Mouse (Mus musculus) lung, postnatal 14 days (tissue): ENCODE measurements around the gene Atp8b5.

Experiments
- DNase-seq: peaks from one replicate; pipeline ENCODE4 v3.0.0; 2021

The Atp8b5 gene

GRCm38 (mm10) chr4:43266623-43267322 lies at the start of gene Atp8b5:
Gene Atp8b5 (plus strand): TSS chr4:43267159.
- DNase-seq, result peak; percentile 84

DNA sequence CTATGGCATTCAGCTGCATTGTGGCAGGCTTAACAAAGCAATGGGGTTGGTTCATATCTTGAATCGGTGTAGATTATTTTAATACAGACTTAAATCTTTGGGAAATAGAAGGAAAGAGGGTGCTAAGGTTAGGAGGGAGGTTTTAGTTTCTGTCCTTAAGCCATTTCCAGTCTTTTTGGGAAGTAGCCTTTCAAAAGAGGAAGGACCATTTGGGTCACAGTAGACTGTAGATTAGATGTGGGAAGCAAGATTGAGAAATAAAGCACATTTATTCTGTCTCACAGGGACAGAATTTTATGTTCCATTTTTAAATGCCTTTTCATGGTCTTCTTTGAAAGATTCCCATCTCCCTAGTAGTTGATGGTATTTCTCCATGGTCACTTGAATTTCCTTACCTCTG lies 49.0 kb upstream of the Atp8b5 start:
- no peak for DNase-seq

DNA sequence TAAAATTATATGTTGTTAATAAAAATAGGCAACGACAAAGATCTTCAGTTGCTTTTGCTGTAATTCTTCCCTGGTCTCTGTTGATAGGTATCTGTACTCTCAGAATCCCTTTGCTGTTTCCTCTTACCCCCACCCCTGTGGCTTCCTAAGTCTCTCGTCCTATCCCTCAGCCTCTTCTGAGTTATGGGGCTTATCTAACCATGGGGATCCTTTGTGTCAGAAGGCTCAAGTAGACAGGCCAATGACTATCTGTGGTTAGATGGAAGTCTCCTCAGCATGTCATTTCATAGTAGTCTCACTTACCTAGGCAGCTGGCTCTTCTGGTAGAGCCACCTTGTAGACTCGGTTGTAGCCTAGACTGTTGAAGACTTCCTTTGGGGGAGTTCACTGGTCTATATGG lies 35.1 kb upstream of the Atp8b5 start:
- DNase-seq, result no peak

DNA sequence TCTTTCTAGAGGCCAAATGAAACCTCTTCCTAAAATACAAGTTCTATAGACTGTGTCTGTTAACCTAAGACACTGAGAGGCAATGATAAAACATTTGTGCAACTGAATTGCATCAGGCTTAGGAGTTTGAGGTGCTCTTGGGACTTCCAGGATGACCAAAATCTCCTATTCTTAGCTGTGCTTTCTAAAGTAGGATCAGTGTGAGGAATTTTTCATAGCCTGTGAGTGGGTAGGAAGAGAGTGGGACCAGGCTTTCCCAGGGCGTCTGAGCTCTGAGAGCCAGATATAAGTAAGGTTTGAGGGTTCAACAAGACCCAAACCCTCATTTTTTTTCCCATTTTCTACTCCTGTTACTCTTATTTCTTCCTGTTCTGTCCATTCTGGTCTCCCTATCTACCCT lies 34.0 kb upstream of the Atp8b5 start:
- no peak for DNase-seq

DNA sequence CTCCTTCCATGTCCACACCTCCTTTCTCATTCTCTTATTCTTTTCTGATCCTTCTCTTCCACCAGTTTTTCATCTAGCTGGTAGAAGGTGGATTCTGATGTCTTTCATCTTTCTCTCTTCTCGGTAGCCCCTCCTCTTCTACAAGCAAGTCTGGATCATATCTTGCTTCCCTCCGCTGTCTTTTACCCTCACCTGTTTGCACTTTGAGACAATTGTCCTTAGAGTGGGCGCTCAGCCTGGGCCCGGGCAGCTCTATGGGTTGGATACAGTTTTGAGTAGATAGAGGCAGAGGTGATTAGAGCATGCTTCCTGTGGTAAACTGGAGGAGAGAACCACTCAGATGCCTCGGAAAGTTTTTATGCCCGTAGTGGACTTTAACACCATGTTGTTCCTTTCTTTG lies 33.5 kb upstream of the Atp8b5 start:
- DNase-seq, result no peak

DNA sequence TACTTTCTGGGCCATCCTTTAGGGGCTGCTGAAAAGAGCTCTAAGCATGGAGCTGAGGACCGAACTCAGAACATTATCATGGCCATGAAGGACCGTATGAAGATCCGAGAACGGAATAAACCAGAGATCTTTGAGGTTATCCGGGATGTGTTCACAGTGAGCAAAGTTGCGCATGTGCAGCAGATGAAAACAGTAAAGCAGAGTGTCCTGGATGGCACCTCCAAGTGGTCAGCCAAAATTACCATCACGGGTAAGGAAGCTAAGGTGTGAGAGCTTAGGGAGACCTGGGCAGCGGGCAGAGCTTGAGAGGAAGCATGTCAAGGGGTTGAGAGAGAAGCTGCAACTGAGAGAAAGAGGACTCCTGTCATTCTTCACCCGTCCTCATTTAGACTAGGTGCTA lies 30.1 kb upstream of the Atp8b5 start:
- no peak for DNase-seq

DNA sequence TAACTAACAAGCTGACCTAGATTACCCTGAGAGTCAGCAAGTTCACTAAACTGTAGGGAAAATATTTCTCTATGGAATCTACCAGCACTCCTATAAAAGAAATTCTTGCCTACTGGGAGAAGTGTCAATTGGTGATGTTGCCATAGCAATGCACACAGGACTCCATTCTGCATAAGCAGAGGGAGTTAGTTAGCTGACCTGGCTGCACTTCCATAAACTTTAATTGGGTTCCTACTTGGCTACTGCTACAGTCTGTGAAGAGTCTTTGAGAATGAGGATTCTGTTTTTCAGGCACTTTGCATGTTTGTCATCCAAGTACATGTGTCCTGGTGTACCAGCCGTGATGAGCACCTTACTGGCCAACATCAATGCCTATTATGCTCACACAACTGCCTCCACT lies 26.2 kb upstream of the Atp8b5 start:
- no peak for DNase-seq

DNA sequence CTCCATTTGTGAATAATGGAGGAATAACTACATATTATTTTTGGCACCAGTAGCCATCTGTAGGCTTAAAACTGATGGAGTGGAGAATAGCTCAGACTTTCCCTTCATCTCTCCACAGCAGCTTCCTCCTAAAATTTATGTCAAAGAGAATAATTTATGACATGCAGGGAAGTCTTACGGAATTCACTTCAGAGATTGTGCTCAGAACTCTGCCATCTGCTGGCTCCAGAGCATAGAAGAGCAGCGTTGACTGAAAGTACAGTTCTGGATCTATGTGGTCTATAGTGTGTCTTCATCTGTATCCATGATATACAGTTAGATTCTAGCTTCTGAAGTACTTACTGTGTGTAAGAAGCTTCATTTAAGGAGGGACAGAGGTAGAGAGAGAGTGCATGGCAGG lies 22.9 kb upstream of the Atp8b5 start:
- DNase-seq, result no peak

DNA sequence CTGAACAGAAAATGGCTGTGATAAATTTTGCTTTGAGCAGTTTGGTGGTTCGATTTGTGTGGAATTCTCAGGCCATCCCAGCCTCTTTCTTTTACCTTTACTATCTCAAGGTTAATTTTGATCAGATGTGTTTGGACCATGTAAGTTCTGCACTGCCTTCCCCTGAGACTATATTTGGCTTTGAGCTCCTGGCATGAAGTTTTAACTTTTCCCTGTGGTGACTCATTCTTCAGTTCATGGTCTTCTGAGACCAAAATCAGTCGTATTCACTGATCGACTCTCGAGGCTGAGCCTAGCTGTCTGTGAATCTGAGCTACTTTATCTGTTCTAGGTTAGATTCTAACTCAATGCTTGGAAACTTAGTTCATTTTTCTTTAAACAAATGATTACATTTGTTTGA lies 21.2 kb upstream of the Atp8b5 start:
- no peak for DNase-seq

- no peak for DNase-seq
These were observed 18.9 kb upstream of the Atp8b5 start for GRCm38 (mm10) chr4:43248026-43248425.

GRCm38 (mm10) chr4:43248909-43249308 lies 18.1 kb upstream of the Atp8b5 start:
- no peak for DNase-seq

DNA sequence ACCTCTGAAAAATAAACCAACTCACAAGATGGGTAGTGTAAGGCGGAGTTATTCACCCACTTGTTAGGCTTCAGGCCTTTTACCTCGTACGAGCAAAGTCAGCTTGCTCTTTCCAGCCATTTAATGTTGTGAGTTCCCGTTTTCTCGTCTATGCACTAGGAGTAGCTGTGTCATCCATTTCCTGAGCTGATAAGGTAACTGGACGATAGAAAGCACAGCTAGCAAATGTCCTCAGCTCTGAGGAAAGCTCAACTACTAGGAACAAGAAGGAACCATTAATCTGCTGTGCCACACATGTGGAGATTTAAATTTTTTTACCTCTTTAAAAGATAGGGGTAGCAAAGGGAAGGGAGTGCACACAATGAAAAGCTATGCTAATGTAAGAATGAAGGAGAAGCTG lies 15.7 kb upstream of the Atp8b5 start:
- DNase-seq, result no peak

DNA sequence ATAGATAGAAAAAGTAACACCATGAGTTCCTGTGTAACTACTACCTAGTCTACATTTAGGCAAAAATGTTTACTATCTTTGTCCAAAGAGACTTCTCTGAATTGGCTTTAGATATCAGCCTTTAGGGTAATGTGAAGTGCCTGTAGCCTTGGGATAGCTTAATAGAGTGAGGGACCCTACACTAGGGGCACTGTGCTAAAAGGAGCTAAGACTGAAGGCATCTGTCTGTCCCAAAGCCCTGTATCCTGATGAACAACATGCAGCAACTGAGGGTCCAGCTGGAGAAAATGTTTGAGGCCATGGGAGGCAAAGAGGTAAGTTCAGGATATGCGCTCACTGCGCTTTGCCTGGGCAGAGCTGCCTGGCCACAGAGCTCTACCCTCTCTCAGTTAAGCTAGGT lies 9.9 kb upstream of the Atp8b5 start:
- no peak for DNase-seq

- no peak for DNase-seq
These were observed 8.4 kb upstream of the Atp8b5 start for GRCm38 (mm10) chr4:43258556-43258955.

GRCm38 (mm10) chr4:43259435-43259834 lies 7.5 kb upstream of the Atp8b5 start:
- DNase-seq, result no peak

GRCm38 (mm10) chr4:43260096-43260495 lies 6.9 kb upstream of the Atp8b5 start:
- peak; percentile 31 for DNase-seq

GRCm38 (mm10) chr4:43262821-43263220 lies 4.1 kb upstream of the Atp8b5 start:
- no peak for DNase-seq

- no peak for DNase-seq
These were observed 813 bp upstream of the Atp8b5 start for GRCm38 (mm10) chr4:43266146-43266545.

DNA sequence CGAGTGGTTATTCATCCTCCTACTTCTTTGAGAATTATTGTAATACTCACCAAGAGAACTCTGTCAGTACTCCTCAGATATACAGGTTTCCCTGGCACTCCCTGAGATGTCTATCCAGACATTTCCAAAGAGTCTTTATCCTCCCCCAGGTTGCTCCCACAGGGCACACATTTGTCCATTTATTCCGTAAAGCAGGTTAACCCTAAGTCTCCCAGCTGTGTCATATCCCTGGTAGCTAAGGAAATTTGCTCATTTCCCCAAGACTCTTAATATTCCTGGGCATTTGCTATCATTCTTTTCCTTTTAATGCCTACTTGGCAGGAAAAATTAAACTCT lies 332 bp downstream of the Atp8b5 start:
- DNase-seq, result no peak

GRCm38 (mm10) chr4:43285476-43285875 lies 18.5 kb downstream of the Atp8b5 start:
- no peak for DNase-seq

DNA sequence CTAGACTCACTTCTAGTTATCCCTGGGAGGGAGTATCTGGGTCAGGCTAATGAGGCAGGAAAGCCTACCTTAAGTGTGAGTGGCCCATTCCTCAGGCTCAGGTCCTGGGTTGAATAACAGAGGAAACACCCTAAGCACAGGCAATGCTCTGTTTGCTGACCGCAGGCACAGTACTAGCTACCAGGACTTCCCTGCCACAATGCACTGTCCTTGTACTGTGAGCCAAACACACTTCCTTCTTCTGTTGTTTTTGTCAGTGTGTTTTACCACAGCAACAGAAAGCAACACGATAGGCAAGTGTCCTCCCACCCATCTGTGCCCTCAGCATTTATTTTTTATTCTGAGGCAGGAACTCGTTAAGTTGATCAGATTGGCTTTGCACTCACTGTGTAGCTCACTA lies 20.3 kb downstream of the Atp8b5 start:
- DNase-seq, result no peak

DNA sequence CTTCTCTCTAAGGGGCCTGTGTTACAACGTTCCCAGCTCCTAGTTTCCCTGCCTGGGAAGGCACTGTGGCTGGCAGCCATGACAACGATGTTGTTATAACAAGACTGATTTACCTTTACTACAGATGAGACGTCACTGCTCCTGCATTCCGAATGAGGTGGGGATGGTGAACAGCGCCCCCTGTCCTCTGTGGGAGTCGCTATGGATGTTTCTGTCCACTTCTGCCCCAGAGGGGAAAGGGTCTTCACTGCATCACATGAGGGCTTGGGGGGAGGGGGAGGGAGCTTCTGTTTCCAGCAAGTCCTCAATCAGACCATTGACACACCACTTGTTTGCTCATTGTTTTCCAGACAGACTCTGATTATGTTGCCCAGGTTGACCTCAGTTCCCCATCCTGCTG lies 27.0 kb downstream of the Atp8b5 start:
- peak; percentile 5 for DNase-seq

GRCm38 (mm10) chr4:43309696-43310338 lies 42.9 kb downstream of the Atp8b5 start:
- DNase-seq, result no peak

DNA sequence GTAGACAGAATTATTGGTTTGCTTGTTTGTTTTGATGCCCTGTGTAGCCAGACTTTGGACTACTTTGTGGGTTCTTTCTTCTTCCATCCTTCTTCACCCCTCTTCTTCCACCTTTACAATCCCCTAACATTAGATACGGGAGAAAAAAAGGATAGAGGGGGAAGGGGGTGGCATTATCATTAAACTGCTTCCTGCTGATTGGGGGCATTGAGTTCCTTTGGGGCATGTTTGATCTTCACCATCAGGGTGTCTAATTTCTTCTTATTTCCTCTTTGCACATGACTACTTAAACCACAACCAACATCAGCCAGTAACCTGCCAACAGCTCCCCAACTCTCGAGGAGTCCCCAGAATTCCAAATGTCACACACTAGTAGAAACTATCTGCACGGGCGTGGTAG lies 54.6 kb downstream of the Atp8b5 start:
- DNase-seq, result no peak

DNA sequence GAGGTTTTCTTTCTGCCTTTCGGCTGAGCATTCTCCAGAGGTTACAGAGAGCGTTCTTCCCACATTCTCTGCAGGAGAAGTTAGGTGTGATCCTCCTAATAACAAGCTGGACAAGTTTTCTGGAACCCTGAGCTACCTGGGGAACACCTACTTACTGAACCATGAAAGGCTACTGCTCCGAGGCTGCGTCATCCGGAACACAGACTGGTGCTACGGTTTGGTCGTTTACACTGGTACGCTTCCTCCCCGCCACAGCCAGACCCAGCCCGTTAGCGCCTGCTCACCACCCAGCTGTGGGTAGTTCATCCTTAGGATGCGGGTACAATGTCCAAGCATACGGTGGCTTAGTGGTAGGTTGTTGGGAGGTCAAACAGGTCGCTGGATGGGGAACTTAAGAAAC lies 55.4 kb downstream of the Atp8b5 start:
- no peak for DNase-seq
